Mouse (Mus musculus) right cerebral cortex, postnatal 25 days (tissue): ENCODE measurements around the gene Strada.

Experiments used
- DNase-seq: peaks from one replicate; pipeline ENCODE4 v3.0.0; 2022

Strada gene

DNA sequence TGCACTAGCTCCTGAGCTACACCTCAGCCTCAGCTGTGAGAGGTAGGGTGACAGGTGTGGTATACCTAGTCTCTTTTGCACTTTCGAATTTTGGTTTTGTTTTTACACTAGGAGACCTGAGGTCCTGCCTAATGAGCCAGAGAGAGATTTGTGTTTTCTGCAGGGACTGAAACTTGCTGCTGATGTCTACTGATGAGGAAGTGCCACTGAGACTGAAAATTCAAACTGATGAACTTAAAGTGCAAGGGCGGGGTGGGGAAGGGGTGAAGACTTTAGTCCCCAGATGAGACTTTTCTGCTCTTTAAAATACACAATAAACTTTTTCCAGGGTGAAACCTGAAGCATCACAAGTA is 21.5 kb downstream of the Strada start:
- DNase-seq, result no peak

DNA sequence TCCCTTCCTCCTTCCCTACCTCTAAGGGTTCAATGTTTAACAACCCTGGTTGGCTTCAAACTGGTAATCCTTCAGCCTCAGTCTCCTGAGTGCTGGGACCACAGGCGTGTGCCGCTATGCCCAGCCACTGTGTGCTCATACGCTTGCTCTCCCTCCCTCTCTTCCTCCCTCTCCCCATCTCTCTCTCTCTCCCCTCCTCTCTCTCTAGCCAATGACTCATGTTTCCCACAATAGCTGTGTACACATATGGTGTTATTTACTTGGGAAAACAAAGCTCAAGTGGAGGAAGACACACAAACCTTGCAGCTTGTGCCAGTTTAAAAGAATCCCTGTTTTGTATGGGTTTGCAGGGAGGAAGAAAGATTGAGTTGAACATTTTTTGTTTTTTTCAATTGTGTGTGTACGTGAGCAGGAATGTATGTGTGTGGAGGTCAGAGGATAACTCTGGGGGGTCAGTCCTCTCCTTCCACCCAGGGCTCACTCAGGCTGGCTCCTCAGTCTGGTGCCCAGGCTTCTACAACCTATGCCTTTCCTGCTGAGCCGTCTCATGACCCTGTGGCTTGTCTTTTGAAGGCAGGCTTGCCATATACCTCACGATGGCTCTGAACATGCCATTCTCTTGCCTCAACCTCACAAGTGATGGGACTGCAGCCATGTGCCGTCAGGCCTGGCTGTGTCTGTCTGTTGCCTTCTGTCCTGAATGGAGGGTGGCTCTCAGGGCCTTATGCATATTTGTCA is 22.1 kb downstream of the Strada start:
- DNase-seq, result no peak

DNA sequence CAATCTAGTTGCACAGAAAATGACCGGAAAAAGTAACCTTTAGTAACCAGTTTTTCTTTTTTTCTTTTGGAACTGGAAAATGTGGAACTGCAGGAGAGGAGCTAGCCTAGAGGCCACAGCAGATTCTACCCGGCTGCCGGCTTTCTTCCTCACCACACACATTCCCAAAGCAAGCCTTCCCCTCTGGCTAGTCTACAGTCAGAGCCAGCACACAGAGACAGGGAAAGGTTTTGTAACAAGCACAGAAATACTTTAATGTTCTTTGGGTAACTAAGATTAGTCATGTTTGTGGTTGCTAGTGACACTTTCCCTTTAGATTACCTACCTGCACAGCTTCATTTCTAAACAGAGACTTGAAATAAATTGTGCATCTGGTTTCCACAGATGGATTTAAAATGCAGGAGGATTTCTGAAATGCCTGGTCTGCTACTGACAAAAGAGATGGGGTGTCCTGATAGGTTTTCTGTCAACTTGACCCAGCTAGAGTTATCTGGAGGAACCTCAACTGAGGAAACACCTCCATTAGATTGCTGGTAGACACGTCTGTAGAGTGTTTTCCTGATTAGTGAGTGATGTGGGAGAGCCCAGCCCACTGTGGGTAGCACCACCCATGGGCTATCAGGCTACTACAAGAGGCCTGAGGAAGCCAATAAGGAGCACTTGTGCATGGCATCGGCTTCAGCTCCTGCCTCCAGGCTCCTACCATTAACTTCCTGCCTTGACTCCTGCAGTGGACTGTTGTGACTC is 23.8 kb downstream of the Strada start:
- DNase-seq, result no peak

DNA sequence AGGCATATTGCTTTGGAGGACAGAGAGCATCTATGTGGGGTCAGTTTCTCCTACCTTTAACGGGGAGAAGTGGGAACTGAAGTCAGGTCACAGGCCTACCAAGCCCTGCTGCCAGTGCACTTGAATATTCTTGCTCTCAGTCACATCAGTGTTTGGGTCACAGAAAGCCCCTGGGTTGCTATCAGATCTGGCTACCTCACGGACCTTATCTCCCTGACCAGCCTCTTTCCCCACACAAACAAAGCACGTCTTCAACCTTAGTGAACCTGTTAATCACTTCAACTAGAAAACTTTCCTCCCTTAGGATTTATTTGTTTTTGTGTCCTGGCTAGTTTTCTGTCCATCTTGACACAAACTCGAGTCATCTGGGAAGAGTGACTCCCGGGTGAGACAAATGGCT is 25.6 kb downstream of the Strada start:
- DNase-seq, result no peak

- DNase-seq, result no peak
Observed at GRCm38 (mm10) chr11:106175081-106175480, 26.9 kb downstream of the Strada start.

- no peak for DNase-seq
Observed at GRCm38 (mm10) chr11:106174372-106174771, 27.6 kb downstream of the Strada start.

GRCm38 (mm10) chr11:106173228-106173627 is 28.7 kb downstream of the Strada start:
- DNase-seq, result no peak

GRCm38 (mm10) chr11:106170807-106171206 is 31.2 kb downstream of the Strada start:
- no peak for DNase-seq

DNA sequence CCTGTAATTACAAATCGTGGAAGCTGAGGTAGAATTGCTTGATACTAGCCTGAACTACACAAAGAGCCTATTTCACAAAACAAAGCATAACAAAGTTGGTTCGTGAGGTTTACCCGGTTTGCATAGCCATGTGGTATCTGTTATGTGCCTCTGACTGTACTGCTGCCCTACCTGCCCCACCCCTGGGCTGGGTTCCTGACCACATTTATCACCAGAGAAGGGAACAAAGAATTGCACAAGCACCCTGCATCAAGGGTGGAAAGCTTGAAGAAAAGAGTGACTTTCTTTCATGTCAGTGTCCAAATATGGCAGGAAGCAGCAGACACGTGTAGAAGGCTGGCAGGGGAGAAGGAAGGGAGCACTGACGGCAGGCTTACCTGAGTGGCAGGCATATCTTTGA is 34.5 kb downstream of the Strada start:
- DNase-seq, result no peak

DNA sequence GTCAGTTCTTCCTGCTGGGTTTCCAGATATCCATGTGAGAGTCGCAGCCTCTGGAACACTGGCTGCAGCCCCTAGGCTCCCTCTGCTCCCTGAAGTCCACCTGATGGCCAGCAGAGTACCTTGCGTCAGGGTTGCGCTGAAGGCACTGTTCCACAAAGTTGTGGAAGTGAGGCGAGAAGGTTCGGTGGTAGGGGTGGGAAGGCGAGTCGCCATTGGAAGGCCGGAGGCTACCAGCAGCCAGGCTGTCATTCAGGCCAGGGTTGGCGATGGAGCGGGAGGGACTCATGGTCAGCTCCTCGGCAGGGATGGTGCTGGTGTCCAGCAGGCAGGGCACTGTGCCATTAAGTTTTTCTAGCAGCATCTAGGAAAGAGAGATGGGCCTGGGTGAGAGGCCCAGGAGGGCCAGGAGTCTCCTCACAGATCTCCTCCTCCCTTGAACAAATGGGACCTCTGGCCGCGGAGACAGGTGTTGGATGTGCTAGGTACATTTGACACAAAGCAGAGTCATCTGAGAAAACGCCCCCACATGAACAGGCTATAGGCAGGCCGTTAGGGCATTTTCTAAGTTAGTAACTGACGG is 37.3 kb downstream of the Strada start:
- DNase-seq, result no peak

GRCm38 (mm10) chr11:106163546-106163945 is 38.4 kb downstream of the Strada start:
- no peak for DNase-seq

- no peak for DNase-seq
Observed at GRCm38 (mm10) chr11:106162237-106162636, 39.7 kb downstream of the Strada start.

DNA sequence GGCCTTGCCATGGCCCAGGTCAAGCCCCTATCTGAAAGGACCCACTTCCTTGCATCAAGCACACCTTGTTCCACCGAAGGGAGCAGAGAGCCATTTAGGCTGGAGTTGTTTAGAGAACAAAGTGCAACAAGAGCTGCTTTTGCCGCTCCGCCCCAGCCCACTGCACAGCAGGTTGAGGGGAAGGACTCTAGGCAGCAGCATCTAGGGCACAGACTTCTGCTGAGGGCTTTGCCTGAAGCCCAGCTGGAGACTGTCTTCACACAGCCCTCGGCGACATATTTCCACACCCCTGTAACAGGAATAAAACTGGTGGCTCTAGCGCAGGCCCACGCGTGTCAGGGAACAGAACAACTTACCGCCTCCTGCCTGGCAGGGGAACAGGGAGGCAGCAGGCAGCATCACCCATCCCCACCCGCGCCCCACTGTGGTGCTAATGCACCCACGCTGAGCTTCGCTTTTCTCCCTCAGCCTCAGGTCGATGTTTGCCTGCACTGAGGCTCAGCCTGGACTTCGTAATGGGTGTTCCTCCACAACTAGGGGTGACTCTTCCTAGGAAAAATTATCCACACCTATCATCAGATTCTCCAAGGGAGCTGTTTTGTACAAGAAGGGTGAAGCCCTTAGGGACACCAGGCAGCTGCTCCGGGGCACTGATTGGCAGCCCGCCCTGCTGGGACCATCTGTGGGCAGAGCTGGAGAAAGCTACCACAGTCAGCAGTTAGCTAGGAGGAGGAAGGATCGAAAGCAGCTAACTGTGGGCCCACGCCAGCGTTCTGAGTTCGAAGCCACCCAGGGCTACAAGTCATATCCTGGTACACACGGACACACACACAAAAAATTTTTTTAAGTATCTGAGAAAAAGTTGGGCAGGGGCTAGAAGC is 40.9 kb downstream of the Strada start, which contains the start of the genes Gm10840 and Limd2:
Gene Gm10840, plus strand, starts transcription at position 10 of the 881 bp plus-strand sequence.
Gene Limd2, minus strand, starts transcription at position 20 of the 881 bp plus-strand sequence.
- peak; percentile 89 for DNase-seq

DNA sequence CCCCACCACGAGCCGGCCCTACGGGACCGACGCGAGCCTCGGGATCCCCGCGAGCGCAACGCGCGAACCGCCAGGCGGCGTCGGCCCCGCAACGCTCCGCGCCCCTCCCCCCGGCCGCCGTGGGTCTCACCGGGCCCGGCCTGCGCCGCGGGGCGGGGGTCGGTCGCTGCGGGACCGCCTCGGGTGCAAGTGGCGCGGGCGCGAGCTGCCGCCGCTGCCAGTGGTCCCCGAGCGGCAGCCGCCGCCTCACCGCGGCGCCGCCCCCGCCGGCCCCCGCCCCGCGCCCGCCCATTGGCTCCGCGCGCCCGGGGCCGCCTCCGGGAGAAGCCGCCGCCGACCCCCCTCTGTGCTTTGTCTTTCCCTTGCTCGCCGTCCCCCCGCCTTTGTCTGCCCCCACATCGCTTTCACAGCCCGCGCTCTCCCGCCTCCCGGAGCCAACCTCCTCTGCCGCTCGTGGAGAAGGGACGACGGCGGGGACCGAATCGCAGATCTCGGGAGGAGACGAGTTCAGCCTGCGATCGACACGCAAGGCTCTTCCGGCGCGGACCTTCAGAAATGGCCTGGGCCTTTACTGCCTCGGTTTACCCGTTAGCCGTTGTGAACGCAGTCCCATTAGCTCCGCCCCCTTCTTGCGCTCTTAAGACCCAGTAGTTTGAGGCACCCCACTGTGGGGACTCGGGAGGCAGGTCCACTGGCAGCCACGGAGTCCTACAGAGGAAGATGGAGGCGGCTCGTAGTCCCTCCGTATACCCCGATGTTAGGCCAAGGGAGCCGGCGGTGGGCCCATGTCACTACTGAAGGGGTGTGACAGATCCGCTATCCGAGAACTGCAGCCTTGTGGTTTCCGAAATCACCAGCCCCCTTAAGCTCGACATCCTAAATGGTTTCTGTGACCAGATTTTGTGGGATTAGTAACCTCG is 41.8 kb downstream of the Strada start:
- DNase-seq, result peak; percentile 85

- DNase-seq, result peak; percentile 58
Observed at GRCm38 (mm10) chr11:106159216-106159920, 42.6 kb downstream of the Strada start.

- peak; percentile 31 for DNase-seq
Observed at GRCm38 (mm10) chr11:106158930-106159215, 43.1 kb downstream of the Strada start.

DNA sequence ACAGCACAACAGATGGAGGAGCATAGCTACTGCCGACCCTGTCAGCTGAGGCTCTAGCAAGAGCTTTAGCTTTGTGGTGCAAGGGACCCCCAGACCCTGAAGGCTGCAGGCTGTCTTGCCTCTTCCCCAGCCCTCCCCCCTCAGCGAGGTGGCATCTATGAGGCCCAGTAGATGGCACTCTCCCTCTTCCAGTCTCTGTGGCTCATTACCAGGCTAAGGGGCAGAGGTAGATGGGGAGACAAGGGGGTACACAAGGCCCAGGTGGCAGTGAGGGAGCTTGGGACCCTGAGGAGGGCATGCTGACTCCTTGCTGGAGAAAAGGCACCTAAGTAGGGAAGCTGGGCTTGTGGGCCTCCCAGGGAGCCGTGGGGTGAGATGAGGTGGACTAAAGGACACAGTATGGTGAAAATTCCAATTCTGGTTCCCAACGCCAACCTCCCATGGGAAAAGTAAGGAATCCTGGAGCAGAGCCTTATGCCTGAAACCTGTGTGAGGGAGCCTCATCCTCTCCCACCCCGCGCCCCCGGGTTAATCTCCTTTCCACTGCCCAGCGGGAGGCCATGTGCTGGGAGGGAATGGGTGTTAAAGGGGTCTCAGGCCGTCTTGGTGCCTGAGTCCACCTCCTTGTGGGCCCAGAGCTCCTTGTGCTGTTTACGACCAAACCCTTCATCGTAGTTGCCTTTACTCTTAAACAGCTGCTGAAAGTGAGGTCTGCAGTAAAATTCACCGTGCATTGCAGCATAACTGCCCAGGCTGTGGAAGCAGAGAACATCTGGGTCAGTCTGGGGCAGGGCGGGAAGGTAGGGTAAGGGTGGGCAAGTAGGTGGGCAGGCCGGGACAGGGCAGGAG is 43.7 kb downstream of the Strada start:
- DNase-seq, result peak; percentile 52

- no peak for DNase-seq
Observed at GRCm38 (mm10) chr11:106157154-106157553, 44.8 kb downstream of the Strada start.

GRCm38 (mm10) chr11:106156257-106156656 is 45.7 kb downstream of the Strada start:
- no peak for DNase-seq

DNA sequence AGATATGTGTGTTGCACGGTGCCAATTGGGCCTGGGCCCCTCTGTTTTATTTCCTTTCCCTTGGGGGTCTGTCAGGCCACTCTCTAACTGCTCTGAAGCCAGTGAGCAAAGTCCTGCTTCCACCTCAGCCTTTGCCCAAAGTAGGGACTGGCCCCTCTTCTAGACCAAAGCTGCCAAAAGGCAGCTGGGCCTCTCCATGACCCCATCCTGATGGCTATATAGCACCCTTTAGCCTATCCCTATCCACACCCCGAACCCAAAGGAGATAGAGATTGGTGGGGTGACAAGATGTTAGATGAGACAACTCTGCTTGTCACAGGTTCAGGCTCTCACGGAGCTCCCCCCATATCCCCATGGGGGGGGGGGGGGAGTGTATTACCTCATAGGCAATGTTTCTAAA is 46.2 kb downstream of the Strada start:
- DNase-seq, result no peak
